Mouse (Mus musculus) intestine, postnatal 0 days (tissue): ENCODE measurements at regions not wholly inside any gene's neighbourhood (a gene's known extent, or its start where the extent isn't known, plus 50 kb on each side); places are given as distances from the start of the nearest gene placed in this dataset.

ENCODE experiments used
- ATAC-seq: fragments of 200-750 bp; cut with Nextera tagmentation; 2 replicates; pipeline ENCODE4 v1.8.0; 2017; ENCODE audit warnings: mild to moderate bottlenecking, moderate TSS enrichment, moderate library complexity
- H3K27ac ChIP-seq: fragments of 300-500 bp; sonication (generic); 2 replicates; pipeline ENCODE4 v1.5.1; 2014; ENCODE audit warnings: mild to moderate bottlenecking, low read depth, low read length, moderate library complexity
- H3K27me3 ChIP-seq: fragments of 300-500 bp; sonication (generic); replicated peaks from 2 replicates; pipeline ENCODE4 v1.6.1; 2014; ENCODE audit warnings: low read length, mixed read lengths; ENCODE audit not compliant: control insufficient read depth, insufficient read depth
- H3K36me3 ChIP-seq: fragments of 300-500 bp; sonication (generic); 2 replicates; pipeline ENCODE4 v1.6.1; 2014; ENCODE audit warnings: mild to moderate bottlenecking, moderate library complexity; ENCODE audit not compliant: control insufficient read depth, insufficient read depth
- H3K4me1 ChIP-seq: fragments of 300-500 bp; sonication (generic); replicated peaks from 2 replicates; pipeline ENCODE4 v1.6.1; 2014; ENCODE audit warnings: antibody characterized with exemption, low read length, mixed read lengths; ENCODE audit not compliant: control insufficient read depth, insufficient read depth
- H3K4me2 ChIP-seq: fragments of 300-500 bp; sonication (generic); replicated peaks from 2 replicates; pipeline ENCODE4 v1.6.1; 2014; ENCODE audit warnings: low read depth, mild to moderate bottlenecking, moderate library complexity
- H3K4me3 ChIP-seq: fragments of 300-500 bp; sonication (generic); 2 replicates; pipeline ENCODE4 v1.5.1; 2014; ENCODE audit warnings: low read depth, low read length
- H3K9ac ChIP-seq: fragments of 300-500 bp; sonication (generic); 2 replicates; pipeline ENCODE4 v1.6.1; 2014; ENCODE audit warnings: mild to moderate bottlenecking, low read depth, low read length
- H3K9me3 ChIP-seq: fragments of 300-500 bp; sonication (generic); 2 replicates; pipeline ENCODE4 v1.6.1; 2016; ENCODE audit warnings: mixed run types; ENCODE audit not compliant: control insufficient read depth
- CTCF ChIP-seq: sonication (generic); IDR thresholded peaks from 2 replicates; pipeline ENCODE4 v1.5.1; 2016; ENCODE audit warnings: low read depth, mild to moderate bottlenecking, control low read depth, antibody characterized with exemption, moderate library complexity
- WGBS: fragments of 180-500 bp; shearing (Covaris S2); extraction: QIAGEN DNeasy Blood & Tissue Kit; methylation state at CpG from one replicate; pipeline ENCODE4 v1.1.7; 2014; 5-methylcytosine and 5-hydroxymethylcytosine counted together

GRCm38 (mm10) chr3:68764917-68765598 is 74.6 kb downstream of the Il12a start:
- no peak overlapping the region for H3K27ac ChIP-seq
- TF ChIP-seq CTCF: no peak
- no peaks in the 10 kb centered on the region for H3K27me3 ChIP-seq
- H3K4me2 ChIP-seq: no peak overlapping the region
- H3K4me1 ChIP-seq: no peaks in the 10 kb centered on the region
- no peaks in the 10 kb centered on the region for H3K9me3 ChIP-seq
- no peaks in the 10 kb centered on the region for H3K36me3 ChIP-seq
- no peak for ATAC-seq
- no peak overlapping the region for H3K9ac ChIP-seq
- no peak overlapping the region for H3K4me3 ChIP-seq
- 48% methylated on average over 7 of the region's 7 CpGs for WGBS

- no peaks in the 10 kb centered on the region for H3K4me1 ChIP-seq
- no peak overlapping the region for H3K4me2 ChIP-seq
- no peak overlapping the region for H3K27ac ChIP-seq
- H3K9ac ChIP-seq: no peak overlapping the region
- no peak for TF ChIP-seq CTCF
- H3K36me3 ChIP-seq: no peaks in the 10 kb centered on the region
- no peak overlapping the region for H3K4me3 ChIP-seq
- ATAC-seq: no peak
- H3K27me3 ChIP-seq: no peaks in the 10 kb centered on the region
- 87% methylated on average over 3 of the region's 3 CpGs for WGBS
- H3K9me3 ChIP-seq: no peaks in the 10 kb centered on the region
These were observed 81.1 kb downstream of the Il12a start for GRCm38 (mm10) chr3:68771579-68771978.

GRCm38 (mm10) chr3:68777801-68778200 is 87.4 kb downstream of the Il12a start:
- WGBS: 65% methylated on average over 2 of the region's 2 CpGs
- Histone ChIP-seq H3K36me3 (no peaks in the 10 kb centered on the region), H3K9me3 (no peaks in the 10 kb centered on the region), H3K4me3 (no peak overlapping the region), H3K9ac (no peak overlapping the region), H3K27me3 (no peaks in the 10 kb centered on the region), H3K4me1 (no peaks in the 10 kb centered on the region), H3K27ac (no peak overlapping the region), H3K4me2 (no peak overlapping the region)
- no peak for TF ChIP-seq CTCF
- no peak for ATAC-seq

GRCm38 (mm10) chr3:68778354-68779040 is 88.1 kb downstream of the Il12a start:
- Histone ChIP-seq H3K4me3 (no peak overlapping the region), H3K9ac (no peak overlapping the region), H3K4me2 (no peak overlapping the region), H3K27me3 (no peaks in the 10 kb centered on the region), H3K9me3 (no peaks in the 10 kb centered on the region), H3K4me1 (no peaks in the 10 kb centered on the region), H3K27ac (no peak overlapping the region), H3K36me3 (no peaks in the 10 kb centered on the region)
- 81% methylated on average over 16 of the region's 16 CpGs for WGBS
- no peak for ATAC-seq
- no peak for TF ChIP-seq CTCF

- H3K4me3 ChIP-seq: no peak overlapping the region
- no peak for ATAC-seq
- no peaks in the 10 kb centered on the region for H3K9me3 ChIP-seq
- no peaks in the 10 kb centered on the region for H3K27me3 ChIP-seq
- no peak overlapping the region for H3K27ac ChIP-seq
- WGBS: 56% methylated on average over 7 of the region's 7 CpGs
- no peak for TF ChIP-seq CTCF
- H3K9ac ChIP-seq: no peak overlapping the region
- H3K4me2 ChIP-seq: no peak overlapping the region
- H3K4me1 ChIP-seq: no peaks in the 10 kb centered on the region
- no peaks in the 10 kb centered on the region for H3K36me3 ChIP-seq
These were observed 88.5 kb upstream of the 1110032F04Rik start for GRCm38 (mm10) chr3:68780843-68781242.

- no peaks in the 10 kb centered on the region for H3K27me3 ChIP-seq
- H3K4me1 ChIP-seq: no peaks in the 10 kb centered on the region
- ATAC-seq: no peak
- no peaks in the 10 kb centered on the region for H3K9me3 ChIP-seq
- H3K9ac ChIP-seq: no peak overlapping the region
- 42% methylated on average over 2 of the region's 2 CpGs for WGBS
- H3K4me3 ChIP-seq: no peak overlapping the region
- no peaks in the 10 kb centered on the region for H3K36me3 ChIP-seq
- TF ChIP-seq CTCF: no peak
- H3K27ac ChIP-seq: no peak overlapping the region
- no peak overlapping the region for H3K4me2 ChIP-seq
These were observed 87.9 kb upstream of the 1110032F04Rik start for GRCm38 (mm10) chr3:68781466-68781865.
